Mouse (Mus musculus) liver, embryonic 14.5 days (tissue): ENCODE measurements around the gene Lrrc4b.

ENCODE experiments used
- CTCF ChIP-seq: IDR thresholded peaks from 2 replicates; pipeline ENCODE4 v1.5.1; 2016; ENCODE audit warnings: antibody characterized with exemption, low read depth, control low read depth
- EP300 ChIP-seq: IDR thresholded peaks from 2 replicates; pipeline ENCODE4 v1.6.1; 2016; ENCODE audit warnings: antibody characterized with exemption, low read depth

GRCm38 (mm10) chr7:44398570-44398969 lies 30.2 kb upstream of the Lrrc4b start:
- TF ChIP-seq CTCF (peak; percentile 88), EP300 (no peak)
